Mouse (Mus musculus): ENCODE measurements around the gene Plcb2.
A peak's percentile ranks its signal among the peaks of the same experiment; 100 is the strongest.

DNA sequence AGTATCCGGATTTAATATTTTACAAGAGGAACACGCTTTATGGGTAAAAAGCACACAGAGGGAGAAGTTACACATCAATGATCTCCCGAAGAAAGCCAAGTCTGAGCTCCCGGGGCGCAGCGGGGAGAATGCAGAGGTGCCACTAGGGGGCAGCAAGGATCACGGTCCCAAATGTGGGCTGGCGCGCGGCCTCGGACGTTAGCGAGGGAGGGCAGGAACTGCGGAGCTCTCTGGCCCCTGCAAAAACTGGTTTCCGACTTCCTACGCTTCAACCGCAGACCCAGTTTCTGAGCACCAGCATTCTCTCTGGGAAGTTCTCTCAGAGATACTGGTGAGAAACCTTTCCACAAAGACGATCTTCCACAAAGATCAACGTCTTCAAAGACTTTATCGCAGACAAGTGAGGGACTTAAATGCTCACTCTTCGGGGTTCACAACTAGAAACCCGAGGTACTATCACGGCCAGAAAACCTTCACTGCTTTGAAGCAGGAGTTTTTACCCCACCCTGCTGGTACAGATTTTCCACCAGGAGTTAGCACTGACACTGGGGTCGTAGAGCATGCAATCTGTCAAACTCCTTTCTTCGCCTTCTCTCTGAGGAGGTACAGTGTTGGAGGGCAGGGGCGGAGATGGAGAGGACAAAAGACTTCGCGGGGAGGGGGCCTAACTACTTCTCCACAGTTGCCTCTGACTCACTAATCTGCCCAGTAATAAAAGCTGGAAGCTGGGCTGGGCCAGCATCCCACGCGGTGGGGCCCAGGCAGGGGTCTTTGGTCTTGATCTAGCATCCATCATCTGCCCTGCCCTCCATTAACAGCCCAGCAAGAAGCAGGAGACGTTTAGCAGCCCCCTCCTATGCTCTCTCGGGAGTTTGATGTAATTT lies 27.8 kb downstream of the Plcb2 start:
- peak; percentile 68 for TF ChIP-seq CTCF (conservative IDR thresholded peaks at IDR 0.05; ENCODE audit: low read length)
- no peak; the same call in 1 of the 2 replicates for TF ChIP-seq NANOG (IDR thresholded peaks at IDR 0.05; ENCODE audit: borderline replicate concordance, low read length)
